Comparison of ENCODE assay signal across 18 mouse cellular contexts in genomic region chr16:72337757-72338156, GRCm38 (mm10).
"Had no signal": no experiment of that assay in that cellular context is flagged by ENCODE, and none has a peak within 500 bp of the region (broad histone marks: within the 10 kb centered on the region; RNA-seq: fewer than 3 reads in every experiment).

No protein-coding gene starts in this region.

- DNase-seq: kidney, adult 11 months; kidney, adult 8-10 months; kidney, postnatal 10 days; kidney, postnatal 4 days; liver; lung, adult 2 months; lung, postnatal 14 days; lung, postnatal 4 days; thymus, adult 18-20 months; thymus, postnatal 36 days had no signal

- H3K4me2 ChIP-seq: intestine, embryonic 15.5 days; kidney, embryonic 15.5 days; limb, embryonic 13.5 days; liver, embryonic 12.5 days; liver, embryonic 15.5 days; neural tube, embryonic 12.5 days; neural tube, embryonic 15.5 days had no signal

- H3K27me3 ChIP-seq: intestine, embryonic 15.5 days; kidney, embryonic 15.5 days; limb, embryonic 13.5 days; liver, embryonic 12.5 days; liver, embryonic 15.5 days; neural tube, embryonic 12.5 days; neural tube, embryonic 15.5 days had no signal

- H3K27ac ChIP-seq: intestine, embryonic 15.5 days; kidney, embryonic 15.5 days; limb, embryonic 10.5 days; limb, embryonic 13.5 days; liver, embryonic 12.5 days; liver, embryonic 15.5 days; neural tube, embryonic 12.5 days; neural tube, embryonic 15.5 days had no signal

- ATAC-seq: intestine, embryonic 15.5 days; liver, embryonic 12.5 days had no signal

- H3K9me3 ChIP-seq: intestine, embryonic 15.5 days; kidney, embryonic 15.5 days; limb, embryonic 10.5 days; limb, embryonic 13.5 days; liver, embryonic 12.5 days; liver, embryonic 15.5 days; neural tube, embryonic 12.5 days; neural tube, embryonic 15.5 days had no signal

- H3K36me3 ChIP-seq: intestine, embryonic 15.5 days; kidney, embryonic 15.5 days; limb, embryonic 10.5 days; limb, embryonic 13.5 days; liver, embryonic 12.5 days; liver, embryonic 15.5 days; neural tube, embryonic 12.5 days; neural tube, embryonic 15.5 days had no signal

- H3K4me1 ChIP-seq: intestine, embryonic 15.5 days; kidney, embryonic 15.5 days; limb, embryonic 10.5 days; limb, embryonic 13.5 days; liver, embryonic 12.5 days; liver, embryonic 15.5 days; neural tube, embryonic 12.5 days; neural tube, embryonic 15.5 days had no signal

- H3K9ac ChIP-seq: intestine, embryonic 15.5 days; kidney, embryonic 15.5 days; limb, embryonic 13.5 days; liver, embryonic 12.5 days; liver, embryonic 15.5 days; neural tube, embryonic 12.5 days; neural tube, embryonic 15.5 days had no signal

- H3K4me3 ChIP-seq: intestine, embryonic 15.5 days; kidney, embryonic 15.5 days; limb, embryonic 10.5 days; limb, embryonic 13.5 days; liver, embryonic 12.5 days; liver, embryonic 15.5 days; neural tube, embryonic 12.5 days; neural tube, embryonic 15.5 days had no signal
